Mouse (Mus musculus): ENCODE measurements around the gene Gm11011. TPM values are rescaled to one million over a fixed set of nuclear protein-coding genes. Genes with fewer than 3 reads are reported as not detected.

Gm11011 gene
- polyA plus RNA-seq, 2 experiments, result not detected

DNA sequence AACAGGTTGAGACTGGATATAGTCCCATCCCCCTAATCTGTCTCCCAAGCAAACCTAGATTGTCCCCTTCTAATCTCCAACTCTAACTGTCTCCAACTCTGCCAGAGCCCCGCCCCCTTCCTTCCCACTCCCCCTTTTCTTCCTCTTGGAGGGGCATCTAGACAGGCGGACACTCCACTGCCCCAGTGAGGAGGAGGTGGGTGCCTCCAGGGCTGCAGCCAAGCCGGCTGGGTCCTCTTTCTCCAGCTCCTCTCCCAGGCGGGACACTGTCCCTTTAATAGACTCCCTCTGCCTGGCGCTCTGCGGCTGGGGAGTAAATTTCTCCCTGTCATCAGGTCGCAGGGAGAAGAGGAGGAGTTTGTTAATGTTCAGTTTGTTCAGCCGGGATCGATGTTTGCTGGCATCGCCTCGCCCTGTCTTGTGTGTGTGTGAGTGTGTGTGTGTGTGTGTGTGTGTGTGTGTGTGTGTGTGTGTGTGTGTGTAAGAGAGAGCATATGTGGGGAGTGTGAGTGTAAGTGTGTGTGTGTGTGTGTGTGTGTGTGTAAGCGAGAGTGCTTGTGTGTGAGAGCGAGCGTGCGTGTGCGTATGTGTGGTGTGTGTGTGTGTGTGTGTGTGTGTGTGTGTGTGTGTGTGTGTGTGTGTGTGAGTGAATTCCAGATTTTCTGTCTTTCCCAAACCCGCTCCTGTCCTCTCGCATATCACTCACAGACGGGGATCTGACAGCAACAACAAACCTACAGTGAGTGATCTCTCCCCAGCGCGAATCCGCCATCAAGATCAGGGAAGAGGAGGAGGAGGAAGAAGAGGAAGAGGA lies 45.0 kb upstream of the Gm11011 start, which contains the start of gene Tshz2:
Tshz2 (plus strand) TSS at position 676 of the 814 bp plus-strand sequence.
- H3K9ac ChIP-seq (ENCODE audit: low read depth, low read length, severe bottlenecking), result peak within 1 kb of the TSS; percentile 87
- H3K4me3 ChIP-seq (replicated peaks; ENCODE audit: low read length), result peak within 1 kb of the TSS; percentile 71
- H3K9me3 ChIP-seq (ENCODE audit: control insufficient read depth, low read length), result no peaks in the 10 kb centered on the region
- TF ChIP-seq POLR2A (IDR thresholded peaks at IDR 0.05; ENCODE audit: borderline replicate concordance, extremely low read depth, insufficient read depth, insufficient read length), result no peak
- H3K27me3 ChIP-seq (ENCODE audit: control insufficient read depth, insufficient read depth, low read length), result no peaks in the 10 kb centered on the region; the same call in 1 of the 2 replicates
- H3K36me3 ChIP-seq (ENCODE audit: control insufficient read depth, insufficient read depth, low read length), result no peaks in the 10 kb centered on the region
- peak within 1 kb of the TSS; percentile 72 for H3K27ac ChIP-seq (replicated peaks; ENCODE audit: low read depth, low read length)
- peak; percentile 51; the same call in 1 of the 2 replicates for ATAC-seq (ENCODE audit: low FRiP score, low read depth)
- peak; percentile 64 for DNase-seq (ENCODE audit: low spot score)
- H3K4me2 ChIP-seq (replicated peaks; ENCODE audit: low read depth, low read length, severe bottlenecking), result peak within 1 kb of the TSS; percentile 89
- WGBS, result under 1% methylated on average over 22 of the region's 22 CpGs
- peaks cover 16% of the 10 kb centered on the region for H3K4me1 ChIP-seq (ENCODE audit: control insufficient read depth, insufficient read depth, low read length)

DNA sequence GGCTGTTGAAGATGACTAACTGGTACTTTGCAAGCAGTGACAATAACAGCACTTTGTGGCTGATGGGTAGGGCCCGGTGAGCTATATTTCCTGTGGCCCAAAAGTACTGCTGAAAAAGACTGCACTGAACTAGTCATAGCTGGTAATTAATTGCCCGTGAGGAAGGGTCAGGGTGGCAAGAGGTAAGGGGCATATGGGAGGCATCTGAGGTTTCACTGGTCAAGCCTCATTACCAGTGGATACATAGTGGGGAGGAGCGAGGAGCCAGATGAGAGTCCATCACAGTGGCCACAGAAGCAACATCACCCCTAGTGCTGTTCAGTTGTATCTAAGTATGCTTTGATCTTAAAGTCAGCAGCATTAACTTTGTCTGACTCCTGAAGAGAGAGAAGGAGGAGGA lies 42.5 kb upstream of the Gm11011 start:
- H3K4me2 ChIP-seq (replicated peaks; ENCODE audit: low read depth, low read length, severe bottlenecking), result no peak overlapping the region
- no peaks in the 10 kb centered on the region for H3K27me3 ChIP-seq (ENCODE audit: control insufficient read depth, insufficient read depth, low read length)
- no peak overlapping the region for H3K4me3 ChIP-seq (replicated peaks; ENCODE audit: low read length)
- TF ChIP-seq POLR2A (IDR thresholded peaks at IDR 0.05; ENCODE audit: borderline replicate concordance, extremely low read depth, insufficient read depth, insufficient read length), result no peak
- no peaks in the 10 kb centered on the region for H3K36me3 ChIP-seq (ENCODE audit: control insufficient read depth, insufficient read depth, low read length)
- H3K4me1 ChIP-seq (ENCODE audit: control insufficient read depth, insufficient read depth, low read length), result peaks cover 7% of the 10 kb centered on the region; the same call in 1 of the 2 replicates
- no peak for DNase-seq (ENCODE audit: low spot score)
- H3K9ac ChIP-seq (ENCODE audit: low read depth, low read length, severe bottlenecking), result no peak overlapping the region
- no peaks in the 10 kb centered on the region for H3K9me3 ChIP-seq (ENCODE audit: control insufficient read depth, low read length)
- ATAC-seq (ENCODE audit: low FRiP score, low read depth), result no peak
- WGBS, result 76% methylated on average over 3 of the region's 3 CpGs
- no peak overlapping the region for H3K27ac ChIP-seq (replicated peaks; ENCODE audit: low read depth, low read length)

GRCm38 (mm10) chr2:169621201-169621710 lies 33.7 kb upstream of the Gm11011 start:
- H3K4me3 ChIP-seq (replicated peaks; ENCODE audit: low read length), result peak overlapping the region; percentile 28
- TF ChIP-seq POLR2A (IDR thresholded peaks at IDR 0.05; ENCODE audit: borderline replicate concordance, extremely low read depth, insufficient read depth, insufficient read length), result no peak
- peaks cover 10% of the 10 kb centered on the region for H3K4me1 ChIP-seq (ENCODE audit: control insufficient read depth, insufficient read depth, low read length)
- H3K27me3 ChIP-seq (ENCODE audit: control insufficient read depth, insufficient read depth, low read length), result no peaks in the 10 kb centered on the region
- H3K4me2 ChIP-seq (replicated peaks; ENCODE audit: low read depth, low read length, severe bottlenecking), result peak overlapping the region; percentile 61
- H3K36me3 ChIP-seq (ENCODE audit: control insufficient read depth, insufficient read depth, low read length), result no peaks in the 10 kb centered on the region
- H3K27ac ChIP-seq (replicated peaks; ENCODE audit: low read depth, low read length), result no peak overlapping the region
- no peaks in the 10 kb centered on the region for H3K9me3 ChIP-seq (ENCODE audit: control insufficient read depth, low read length)
- WGBS, result 5% methylated on average over 15 of the region's 15 CpGs
- ATAC-seq (ENCODE audit: low FRiP score, low read depth), result peak; percentile 77
- peak overlapping the region; percentile 38 for H3K9ac ChIP-seq (ENCODE audit: low read depth, low read length, severe bottlenecking)
- peak; percentile 57 for DNase-seq (ENCODE audit: low spot score)

- WGBS, result 70% methylated on average over 6 of the region's 6 CpGs
- Histone ChIP-seq H3K36me3 (ENCODE audit: control insufficient read depth, insufficient read depth, low read length) (no peaks in the 10 kb centered on the region), H3K9ac (ENCODE audit: low read depth, low read length, severe bottlenecking) (no peak overlapping the region), H3K27ac (replicated peaks; ENCODE audit: low read depth, low read length) (no peak overlapping the region), H3K9me3 (ENCODE audit: control insufficient read depth, low read length) (no peaks in the 10 kb centered on the region), H3K4me1 (ENCODE audit: control insufficient read depth, insufficient read depth, low read length) (peaks cover 19% of the 10 kb centered on the region), H3K4me3 (replicated peaks; ENCODE audit: low read length) (no peak overlapping the region), H3K4me2 (replicated peaks; ENCODE audit: low read depth, low read length, severe bottlenecking) (no peak overlapping the region), H3K27me3 (ENCODE audit: control insufficient read depth, insufficient read depth, low read length) (no peaks in the 10 kb centered on the region)
- DNase-seq (ENCODE audit: low spot score) (no peak), ATAC-seq (ENCODE audit: low FRiP score, low read depth) (no peak)
- TF ChIP-seq POLR2A (IDR thresholded peaks at IDR 0.05; ENCODE audit: borderline replicate concordance, extremely low read depth, insufficient read depth, insufficient read length), result no peak
Observed at GRCm38 (mm10) chr2:169615998-169616397, 28.5 kb upstream of the Gm11011 start.

DNA sequence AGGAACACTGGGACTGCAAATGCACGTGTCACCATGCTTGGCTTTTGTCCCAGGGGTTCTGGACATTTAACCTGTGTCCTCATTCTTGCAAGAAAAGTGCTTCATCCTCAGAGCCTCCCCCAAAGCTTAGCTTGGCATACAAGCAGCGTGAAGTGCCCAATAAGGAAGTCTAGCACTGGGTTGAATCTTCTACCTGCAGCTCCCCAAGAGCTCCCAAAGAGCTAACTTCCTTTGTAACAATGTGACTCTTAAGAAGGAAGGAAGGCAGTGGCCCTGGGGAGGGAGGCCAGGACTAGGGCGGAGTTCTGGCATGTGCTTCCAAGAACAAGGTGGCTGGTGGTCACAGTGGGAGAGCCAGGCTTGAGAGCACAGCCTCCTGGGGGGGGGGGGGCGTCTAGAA lies 27.1 kb upstream of the Gm11011 start:
- no peak for TF ChIP-seq POLR2A (IDR thresholded peaks at IDR 0.05; ENCODE audit: borderline replicate concordance, extremely low read depth, insufficient read depth, insufficient read length)
- 67% methylated on average over 3 of the region's 4 CpGs for WGBS
- ATAC-seq (ENCODE audit: low FRiP score, low read depth), result no peak
- Histone ChIP-seq H3K4me2 (replicated peaks; ENCODE audit: low read depth, low read length, severe bottlenecking) (no peak overlapping the region), H3K9ac (ENCODE audit: low read depth, low read length, severe bottlenecking) (no peak overlapping the region), H3K27me3 (ENCODE audit: control insufficient read depth, insufficient read depth, low read length) (no peaks in the 10 kb centered on the region), H3K27ac (replicated peaks; ENCODE audit: low read depth, low read length) (no peak overlapping the region), H3K36me3 (ENCODE audit: control insufficient read depth, insufficient read depth, low read length) (no peaks in the 10 kb centered on the region), H3K4me1 (ENCODE audit: control insufficient read depth, insufficient read depth, low read length) (peaks cover 22% of the 10 kb centered on the region), H3K9me3 (ENCODE audit: control insufficient read depth, low read length) (no peaks in the 10 kb centered on the region), H3K4me3 (replicated peaks; ENCODE audit: low read length) (no peak overlapping the region)
- no peak for DNase-seq (ENCODE audit: low spot score)

Data from limb, embryonic 14.5 days (tissue).